10 mouse cellular contexts compared by ENCODE assay signal in genomic region chr2:161090200-161090599, GRCm38 (mm10). TPM values are rescaled to one million over a fixed set of nuclear protein-coding genes. Genes with fewer than 3 reads are reported as not detected.
DNase-seq lines count a peak whose midpoint lies in the region; ATAC-seq and TF ChIP-seq lines count a peak whose summit lies in the region.
"Had no signal": no experiment of that assay in that cellular context is flagged by ENCODE, and none has a peak within 500 bp of the region (broad histone marks: within the 10 kb centered on the region; RNA-seq: fewer than 3 reads in every experiment).

No protein-coding gene starts in this region.

- no peaks in the 10 kb centered on the region for H3K9me3 ChIP-seq in hindbrain, embryonic 11.5 days (ENCODE audit: control insufficient read depth, low read length)
- no peaks in the 10 kb centered on the region for H3K9me3 ChIP-seq in hindbrain, embryonic 10.5 days
- no peaks in the 10 kb centered on the region for H3K9me3 ChIP-seq in liver, postnatal 0 days (ENCODE audit: low read length)
- H3K9me3 ChIP-seq in heart, embryonic 11.5 days (replicated peaks; ENCODE audit: control insufficient read depth, low read length) = no peaks in the 10 kb centered on the region
- H3K9me3 ChIP-seq: neural tube, embryonic 12.5 days had no signal

- WGBS in hindbrain, embryonic 11.5 days = 72% methylated on average over 3 of the region's 3 CpGs
- WGBS in hindbrain, embryonic 10.5 days = 69% methylated on average over 3 of the region's 3 CpGs
- WGBS in liver, postnatal 0 days (ENCODE audit: insufficient replicate concordance) = 37% methylated on average over 3 of the region's 3 CpGs
- 57% methylated on average over 3 of the region's 3 CpGs for WGBS in heart, embryonic 11.5 days (ENCODE audit: insufficient replicate concordance)

- TF ChIP-seq CTCF in liver, postnatal 0 days (IDR thresholded peaks at IDR 0.05; ENCODE audit: low read depth) = peak; percentile 59

- no peak overlapping the region for H3K4me2 ChIP-seq in hindbrain, embryonic 11.5 days (replicated peaks; ENCODE audit: low read depth, low read length)
- no peak overlapping the region for H3K4me2 ChIP-seq in liver, postnatal 0 days (ENCODE audit: low read depth, low read length)
- H3K4me2 ChIP-seq in heart, embryonic 11.5 days = no peak overlapping the region
- H3K4me2 ChIP-seq: neural tube, embryonic 12.5 days had no signal

- no peak overlapping the region for H3K9ac ChIP-seq in hindbrain, embryonic 11.5 days (ENCODE audit: low read depth, low read length)
- no peak overlapping the region for H3K9ac ChIP-seq in liver, postnatal 0 days (replicated peaks)
- no peak overlapping the region for H3K9ac ChIP-seq in heart, embryonic 11.5 days (ENCODE audit: low read depth, low read length)
- H3K9ac ChIP-seq: neural tube, embryonic 12.5 days had no signal

- H3K27ac ChIP-seq in hindbrain, embryonic 11.5 days (ENCODE audit: low read depth, low read length) = no peak overlapping the region
- no peak overlapping the region for H3K27ac ChIP-seq in hindbrain, embryonic 10.5 days
- no peak overlapping the region for H3K27ac ChIP-seq in liver, postnatal 0 days (ENCODE audit: low read depth)
- no peak overlapping the region for H3K27ac ChIP-seq in heart, embryonic 11.5 days (ENCODE audit: low read depth, low read length)
- H3K27ac ChIP-seq: neural tube, embryonic 12.5 days had no signal

- H3K36me3 ChIP-seq in hindbrain, embryonic 11.5 days (ENCODE audit: control insufficient read depth, insufficient read depth, low read length) = no peaks in the 10 kb centered on the region
- H3K36me3 ChIP-seq in hindbrain, embryonic 10.5 days = peaks cover 12% of the 10 kb centered on the region
- H3K36me3 ChIP-seq in liver, postnatal 0 days (replicated peaks; ENCODE audit: insufficient read depth, low read length) = no peaks in the 10 kb centered on the region
- no peaks in the 10 kb centered on the region for H3K36me3 ChIP-seq in heart, embryonic 11.5 days (ENCODE audit: control insufficient read depth, insufficient read depth, low read length)

- TF ChIP-seq EP300 in liver, postnatal 0 days (IDR thresholded peaks at IDR 0.05; ENCODE audit: low read depth) = no peak

- H3K4me3 ChIP-seq in hindbrain, embryonic 11.5 days (ENCODE audit: low read depth, low read length) = no peak overlapping the region
- H3K4me3 ChIP-seq in hindbrain, embryonic 10.5 days = no peak overlapping the region
- no peak overlapping the region for H3K4me3 ChIP-seq in liver, postnatal 0 days (ENCODE audit: low read depth, low read length)
- no peak overlapping the region for H3K4me3 ChIP-seq in heart, embryonic 11.5 days (ENCODE audit: low read depth, low read length)
- H3K4me3 ChIP-seq: neural tube, embryonic 12.5 days had no signal

- peak; percentile 45 for DNase-seq in hindbrain, embryonic 11.5 days (ENCODE audit: low spot score)
- no peak for DNase-seq in hindbrain, embryonic 10.5 days (ENCODE audit: low spot score)
- peak; percentile 74 for DNase-seq in CD4-positive, CD25-positive, alpha-beta regulatory T cell, adult 2 months (ENCODE audit: low read depth, low spot score)
- no peak for DNase-seq in liver, postnatal 0 days
- DNase-seq in right cerebral cortex, postnatal 25 days = no peak
- DNase-seq in spleen, postnatal 14 days (ENCODE audit: low spot score in 2 of 2) = no peak
- DNase-seq: adrenal gland, adult 8-10 months had no signal

- no peaks in the 10 kb centered on the region for H3K27me3 ChIP-seq in hindbrain, embryonic 11.5 days (ENCODE audit: control insufficient read depth, insufficient read depth, low read length)
- no peaks in the 10 kb centered on the region for H3K27me3 ChIP-seq in hindbrain, embryonic 10.5 days (ENCODE audit: insufficient read depth, poor library complexity, severe bottlenecking)
- no peaks in the 10 kb centered on the region for H3K27me3 ChIP-seq in liver, postnatal 0 days (ENCODE audit: insufficient read depth, low read length)
- no peaks in the 10 kb centered on the region for H3K27me3 ChIP-seq in heart, embryonic 11.5 days (ENCODE audit: control insufficient read depth, insufficient read depth, low read length)
- H3K27me3 ChIP-seq: neural tube, embryonic 12.5 days had no signal

- ATAC-seq in hindbrain, embryonic 11.5 days (ENCODE audit: low FRiP score) = no peak
- peak; percentile 81 for ATAC-seq in activated CD4-positive, CD25-positive, alpha-beta regulatory T cell, adult 4 months
- no peak for ATAC-seq in liver, postnatal 0 days
- no peak for ATAC-seq in heart, embryonic 11.5 days (replicated peaks; ENCODE audit: insufficient number of reproducible peaks, low FRiP score, low TSS enrichment)

- H3K4me1 ChIP-seq in hindbrain, embryonic 11.5 days (replicated peaks; ENCODE audit: control insufficient read depth, insufficient read depth, low read length) = no peaks in the 10 kb centered on the region
- no peaks in the 10 kb centered on the region; the same call in 1 of the 2 replicates for H3K4me1 ChIP-seq in hindbrain, embryonic 10.5 days (replicated peaks)
- H3K4me1 ChIP-seq in liver, postnatal 0 days (ENCODE audit: insufficient read depth) = no peaks in the 10 kb centered on the region
- H3K4me1 ChIP-seq in heart, embryonic 11.5 days (ENCODE audit: control insufficient read depth, insufficient read depth, low read length) = peaks cover 2% of the 10 kb centered on the region; the same call in 1 of the 2 replicates
- H3K4me1 ChIP-seq: neural tube, embryonic 12.5 days had no signal

RNA-seq across cellular contexts. Expression of gene Chd6, which starts 18.7 kb away (rescaled TPM):
- 35.8 and 52.8 TPM in 2 replicates for polyA plus RNA-seq in hindbrain, embryonic 11.5 days (2014; fragmentation: Nextera tagmentation; extraction: Ambion mirVana)
- polyA plus RNA-seq in hindbrain, embryonic 10.5 days (2016; fragmentation: Nextera tagmentation; extraction: Ambion mirVana) = 25.9 and 29.5 TPM in 2 replicates
- polyA plus RNA-seq in activated CD4-positive, CD25-positive, alpha-beta regulatory T cell, adult 4 months (2017; shearing (Covaris generic)) = 10 to 100 TPM; 22.1 to 25.2 TPM
- 4.0 and 4.6 TPM in 2 replicates for polyA plus RNA-seq in liver, postnatal 0 days (2015; fragmentation: Nextera tagmentation; extraction: Ambion mirVana)
- 20.8 and 25.0 TPM in 2 replicates for polyA plus RNA-seq in heart, embryonic 11.5 days (2014; fragmentation: Nextera tagmentation; extraction: Ambion mirVana)

Comparison
In these comparisons a context has a peak if more than half of its experiments do, and no peak if none do; other contexts are left out.
1. DNase-seq: peak in hindbrain, embryonic 11.5 days (single experiment) and CD4-positive, CD25-positive, alpha-beta regulatory T cell, adult 2 months (single experiment); none in hindbrain, embryonic 10.5 days (single experiment), liver, postnatal 0 days (single experiment), right cerebral cortex, postnatal 25 days (single experiment) and spleen, postnatal 14 days (0 of 2).